Mouse (Mus musculus) adrenal gland, adult 10 weeks (tissue): Measurements from ENCODE around the gene Dram2. TPM values are rescaled to one million over a fixed set of nuclear protein-coding genes. Genes with fewer than 3 reads are reported as not detected.

Experiments used
- polyA plus RNA-seq: library from polyadenylated mRNA; stranded (reverse); fragments of 350-450 nt; fragmentation: Illumina TruSeq; extraction: RNeasy Lipid Tissue Mini Kit (QIAGEN cat#74804); gene quantifications from one replicate; pipeline ENCODE4 v1.2.3, GENCODE M21; 2014; ENCODE audit warnings: low read depth, low replicate concordance

Dram2 gene
- polyA plus RNA-seq = 318 TPM

GRCm38 (mm10) chr3:106547171-106547923, at the start of gene Dram2, which contains the start of gene Cept1:
Gene Dram2, plus strand, starts transcription at chr3:106547798.
Gene Cept1, minus strand, starts transcription at chr3:106547802.

Other genes with a start within 250 kb of the Dram2 start
- not detected for gene Chil6, start 141.6 kb upstream of the Dram2 start, polyA plus RNA-seq
- 6.2 TPM for gene Dennd2d, start 65.4 kb upstream of the Dram2 start, polyA plus RNA-seq
- 126 TPM for gene Cept1, start within 50 bp of the Dram2 start, polyA plus RNA-seq
- 92.0 TPM for gene Lrif1, start 137.2 kb downstream of the Dram2 start, polyA plus RNA-seq
- gene Cd53, start 242.4 kb downstream of the Dram2 start, polyA plus RNA-seq = 43.3 TPM